Mouse (Mus musculus) regulatory T cell (primary cell): ENCODE results near the gene Fry.

Experiments
- in situ Hi-C: fragments of 300-600 bp; cut with MboI, MseI; formaldehyde crosslinking; loops from one replicate; pipeline ENCODE4 v1.15.1; 2025; ENCODE audit warnings: high pct_unique_total_duplicates

The Fry gene

DNA sequence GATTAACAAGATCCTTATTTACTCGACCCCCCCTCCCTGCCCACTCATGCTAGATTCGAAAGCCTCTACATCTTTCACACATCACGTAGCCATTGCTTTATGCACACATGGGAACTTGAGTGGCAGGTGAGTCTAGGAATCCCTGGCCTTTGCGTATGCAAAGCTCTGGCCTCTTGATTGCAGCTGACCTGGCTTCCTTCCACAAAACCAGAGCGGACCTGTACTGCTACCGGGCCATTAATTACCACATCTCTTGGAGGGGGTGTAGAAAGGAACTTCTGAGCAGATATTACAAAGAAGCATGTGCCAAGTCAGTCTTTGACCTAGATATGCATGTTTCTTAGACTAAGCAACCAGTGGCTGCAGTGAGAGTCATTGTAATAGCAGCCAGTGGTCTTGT lies 55.4 kb downstream of the Fry start:
- in situ Hi-C loops: no loop called here

- in situ Hi-C loops: no loop called here
Observed at GRCm38 (mm10) chr5:150174950-150175349, 56.5 kb downstream of the Fry start.

- in situ Hi-C loops: no loop called here
Observed at GRCm38 (mm10) chr5:150176251-150177015, 58.0 kb downstream of the Fry start.

DNA sequence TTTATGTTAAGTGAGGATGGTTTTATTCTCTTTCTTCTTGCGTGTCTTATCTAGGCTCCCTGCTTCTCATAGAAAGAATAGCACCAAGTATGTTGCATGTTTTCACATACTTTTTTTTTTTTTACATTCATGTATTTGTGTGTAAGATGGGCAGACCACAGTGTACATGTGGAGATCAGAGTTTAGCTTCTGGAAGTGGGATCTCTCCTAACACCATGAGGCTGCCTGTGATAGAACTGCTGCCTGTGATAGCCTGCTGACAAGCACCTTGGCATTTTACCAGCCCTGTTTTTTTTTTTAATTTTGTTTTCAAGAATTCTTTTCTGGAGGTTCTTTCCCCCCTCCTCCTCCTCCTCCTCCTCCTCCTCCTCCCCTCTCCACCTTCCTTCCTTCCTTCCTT lies 59.3 kb downstream of the Fry start:
- in situ Hi-C loops: no loop called here

- in situ Hi-C loops: no loop called here
Observed at GRCm38 (mm10) chr5:150178194-150178801, 59.9 kb downstream of the Fry start.

- in situ Hi-C loops: no loop called here
Observed at GRCm38 (mm10) chr5:150180985-150181607, 62.7 kb downstream of the Fry start.

- in situ Hi-C loops: no loop called here
Observed at GRCm38 (mm10) chr5:150184959-150185358, 66.5 kb downstream of the Fry start.

- in situ Hi-C loops: no loop called here
Observed at GRCm38 (mm10) chr5:150186121-150186520, 67.7 kb downstream of the Fry start.

- in situ Hi-C loops: no loop called here
Observed at GRCm38 (mm10) chr5:150186676-150187075, 68.2 kb downstream of the Fry start.

- in situ Hi-C loops: no loop called here
Observed at GRCm38 (mm10) chr5:150188031-150188430, 69.6 kb downstream of the Fry start.

GRCm38 (mm10) chr5:150190454-150191358 lies 72.3 kb downstream of the Fry start:
- in situ Hi-C loops: no loop called here

GRCm38 (mm10) chr5:150195514-150196210 lies 77.2 kb downstream of the Fry start:
- in situ Hi-C loops: no loop called here

DNA sequence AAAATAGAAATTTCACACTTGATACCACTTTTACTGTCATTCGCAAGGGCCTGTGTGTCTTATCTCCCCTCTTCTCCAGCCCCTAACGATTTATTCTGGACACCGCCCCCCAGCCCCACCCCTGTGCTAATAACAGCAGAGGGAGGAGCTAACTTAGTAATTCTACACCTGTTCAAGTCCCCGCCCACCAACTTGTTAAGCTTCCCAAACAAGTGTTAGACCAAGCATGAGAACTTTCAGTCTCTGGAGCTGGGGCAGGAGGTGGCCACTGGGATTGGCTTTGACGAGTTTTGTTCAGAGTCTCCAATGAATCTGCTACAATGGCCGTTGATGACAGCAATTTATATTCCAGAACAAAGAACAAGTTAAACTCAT lies 77.8 kb downstream of the Fry start:
- in situ Hi-C loops: no loop called here

DNA sequence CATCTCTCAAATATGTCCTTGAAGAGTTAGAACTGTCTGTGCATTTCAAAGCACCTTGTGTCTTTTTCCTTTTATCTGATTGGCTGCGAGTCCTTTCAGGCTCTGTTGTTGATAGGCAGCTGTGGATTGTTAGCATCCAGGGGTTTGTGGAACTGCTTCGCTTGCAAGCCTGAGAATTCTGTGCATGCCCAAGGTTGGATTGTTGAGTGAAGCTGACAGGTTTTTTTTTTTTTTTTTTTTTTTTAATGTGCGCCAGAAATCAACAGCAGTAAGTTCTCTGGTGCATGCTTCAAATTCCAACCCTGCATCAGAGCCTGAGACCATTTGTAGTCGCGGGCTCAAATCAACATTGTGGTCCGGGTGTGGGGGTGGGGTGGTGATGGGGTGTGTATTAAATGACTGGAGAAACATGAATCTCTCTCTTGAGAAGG lies 78.5 kb downstream of the Fry start:
- in situ Hi-C loops: no loop called here

GRCm38 (mm10) chr5:150206749-150207148 lies 88.3 kb downstream of the Fry start:
- in situ Hi-C loops: no loop called here

DNA sequence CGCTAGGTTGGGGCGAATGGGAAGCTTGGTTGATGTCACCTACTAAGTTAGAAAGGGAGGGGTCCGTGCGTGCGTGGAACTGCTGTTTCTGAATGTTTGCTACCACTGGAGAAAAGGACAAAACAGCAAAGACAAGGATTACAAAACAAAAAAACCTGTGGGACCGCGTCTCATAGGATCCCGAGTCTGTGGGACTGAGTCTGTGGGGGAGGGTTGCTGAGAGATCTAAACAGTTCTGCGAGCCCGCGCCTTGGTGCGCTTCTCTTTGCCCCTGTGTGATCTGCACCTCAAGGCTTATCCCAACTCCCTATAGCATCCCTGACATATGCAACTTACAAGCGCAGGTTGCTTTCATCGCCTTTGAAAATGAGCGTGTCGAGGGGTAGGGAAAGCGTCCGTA lies 89.2 kb downstream of the Fry start:
- in situ Hi-C loops: no loop called here

DNA sequence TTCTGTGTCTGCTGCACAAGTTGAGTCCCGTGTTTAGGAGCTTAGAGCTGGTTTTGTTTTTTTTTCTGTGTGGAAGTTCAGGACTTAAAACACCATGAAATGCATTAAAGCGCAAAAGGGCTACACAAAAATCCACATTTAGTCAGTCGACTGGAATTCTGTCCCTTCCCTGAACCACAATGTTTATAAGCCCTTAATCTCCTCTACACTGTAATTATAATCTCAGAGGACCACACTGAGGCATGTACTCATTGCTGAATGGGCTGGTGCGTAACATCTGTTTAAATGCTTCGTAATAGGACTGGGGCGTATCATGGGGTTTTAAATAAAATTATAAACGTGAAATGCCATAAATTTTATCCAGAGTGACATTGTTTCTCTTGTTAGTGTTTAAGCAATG lies 89.6 kb downstream of the Fry start:
- in situ Hi-C loops: no loop called here

GRCm38 (mm10) chr5:150214081-150214480 lies 95.6 kb downstream of the Fry start:
- in situ Hi-C loops: no loop called here

DNA sequence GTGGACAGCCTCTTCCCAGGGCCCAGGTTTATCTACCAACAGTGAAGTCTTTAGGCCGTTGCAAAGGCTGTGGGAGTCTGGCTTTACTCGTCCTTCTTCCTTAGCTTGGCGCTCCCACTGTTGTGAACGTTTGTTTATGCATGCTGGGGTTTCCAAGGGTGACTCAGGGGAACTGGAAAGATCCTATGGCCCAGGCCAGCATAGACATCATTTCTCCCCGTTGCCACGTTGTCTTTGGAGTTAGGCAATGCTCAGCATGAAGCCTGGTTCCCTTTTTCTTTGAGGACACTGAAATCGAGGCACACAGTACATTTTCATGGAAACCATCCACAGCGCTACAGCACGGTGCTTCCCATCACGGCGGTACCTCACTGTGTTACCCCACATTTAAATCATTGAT lies 97.6 kb downstream of the Fry start:
- in situ Hi-C loops: no loop called here

- in situ Hi-C loops: no loop called here
Observed at GRCm38 (mm10) chr5:150219457-150219856, 101.0 kb downstream of the Fry start.

GRCm38 (mm10) chr5:150220333-150220732 lies 101.9 kb downstream of the Fry start:
- in situ Hi-C loops: no loop called here
